Mouse (Mus musculus): ENCODE data around the gene Gsk3a. TPM values are rescaled to one million over a fixed set of nuclear protein-coding genes. Genes with fewer than 3 reads are reported as not detected.
A peak's percentile ranks its signal among the peaks of the same experiment; 100 is the strongest.

Gene Gsk3a
- polyA plus RNA-seq, 1 experiment = 77.3 TPM

- TF ChIP-seq EP300 (IDR thresholded peaks at IDR 0.05; ENCODE audit: insufficient read depth, low read depth, low read length) = 0 out of 2 replicates have a peak, but pooled peaks have one; percentile 25
- TF ChIP-seq POLR2A (IDR thresholded peaks at IDR 0.05; ENCODE audit: insufficient read depth, low read length) = peak; percentile 40
- TF ChIP-seq CTCF (IDR thresholded peaks at IDR 0.05; ENCODE audit: low read depth, low read length) = no peak
- Histone ChIP-seq H3K4me1 (ENCODE audit: control insufficient read depth, insufficient read depth, low read length) (peaks cover 4% of the 10 kb centered on the region), H3K27ac (ENCODE audit: insufficient read depth, low read length) (peak within 1 kb of the TSS; percentile 20; the same call in 1 of the 2 replicates), H3K27me3 (ENCODE audit: control insufficient read depth, insufficient read depth, low read length, poor library complexity, severe bottlenecking) (no peaks in the 10 kb centered on the region), H3K36me3 (ENCODE audit: control insufficient read depth, insufficient read depth, low read length, poor library complexity, severe bottlenecking) (no peaks in the 10 kb centered on the region; the same call in 1 of the 2 replicates), H3K9me3 (replicated peaks; ENCODE audit: control insufficient read depth, insufficient read depth, low read length, poor library complexity, severe bottlenecking) (no peaks in the 10 kb centered on the region), H3K4me3 (ENCODE audit: low read depth, low read length) (peak within 1 kb of the TSS; percentile 84), H3K9ac (ENCODE audit: low read depth, poor library complexity, severe bottlenecking) (peak within 1 kb of the TSS; percentile 59)
Measured at GRCm38 (mm10) chr7:25221102-25221883, 16.4 kb downstream of the Gsk3a start, which contains the start of gene Zfp526. Gene Zfp526, plus strand, starts transcription at chr7:25221425.

DNA sequence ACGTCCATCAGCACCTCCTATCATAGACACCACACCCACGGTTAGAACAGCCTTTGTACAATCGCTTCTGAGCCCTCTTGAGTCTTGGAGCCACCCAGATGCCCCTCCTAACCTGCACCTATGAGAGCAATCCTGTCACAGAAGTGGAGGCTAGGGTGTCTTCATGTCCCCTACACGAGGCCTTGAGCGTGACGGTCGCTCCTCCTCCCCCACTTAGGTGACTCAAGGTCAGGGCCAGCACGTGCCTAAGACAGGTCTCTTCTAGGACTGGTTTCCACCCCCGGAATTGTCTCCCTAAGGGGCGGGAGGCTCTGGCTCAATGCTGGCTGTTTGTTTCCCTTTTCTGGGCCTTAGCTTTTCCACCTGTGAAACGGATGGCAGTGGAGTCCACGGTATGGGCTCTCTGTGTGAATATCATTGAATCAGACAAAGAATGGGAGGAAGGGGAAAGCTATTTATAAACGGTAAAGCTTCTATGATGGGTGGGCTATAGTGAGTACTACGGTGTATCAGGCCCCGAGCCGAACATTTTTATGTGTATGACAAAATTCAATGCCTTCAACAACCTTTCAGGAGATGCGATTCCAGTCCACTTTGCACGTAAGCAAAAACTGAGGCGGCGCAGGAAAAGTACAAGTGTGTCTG lies 17.1 kb downstream of the Gsk3a start, which contains the start of gene Dedd2:
Dedd2 (minus strand) TSS at position 159 of the 645 bp plus-strand sequence.
- H3K27me3 ChIP-seq (ENCODE audit: control insufficient read depth, insufficient read depth, low read length, poor library complexity, severe bottlenecking) = no peaks in the 10 kb centered on the region
- H3K4me3 ChIP-seq (ENCODE audit: low read depth, low read length) = peak within 1 kb of the TSS; percentile 87
- H3K36me3 ChIP-seq (ENCODE audit: control insufficient read depth, insufficient read depth, low read length, poor library complexity, severe bottlenecking) = no peaks in the 10 kb centered on the region; the same call in 1 of the 2 replicates
- H3K9ac ChIP-seq (ENCODE audit: low read depth, poor library complexity, severe bottlenecking) = peak within 1 kb of the TSS; percentile 59
- no peaks in the 10 kb centered on the region for H3K9me3 ChIP-seq (replicated peaks; ENCODE audit: control insufficient read depth, insufficient read depth, low read length, poor library complexity, severe bottlenecking)
- peaks cover 4% of the 10 kb centered on the region for H3K4me1 ChIP-seq (ENCODE audit: control insufficient read depth, insufficient read depth, low read length)
- TF ChIP-seq EP300 (IDR thresholded peaks at IDR 0.05; ENCODE audit: insufficient read depth, low read depth, low read length) (no peak), CTCF (IDR thresholded peaks at IDR 0.05; ENCODE audit: low read depth, low read length) (no peak), POLR2A (IDR thresholded peaks at IDR 0.05; ENCODE audit: insufficient read depth, low read length) (no peak)
- H3K27ac ChIP-seq (ENCODE audit: insufficient read depth, low read length) = peak within 1 kb of the TSS; percentile 55

GRCm38 (mm10) chr7:25219756-25220456 lies 17.7 kb downstream of the Gsk3a start:
- H3K27me3 ChIP-seq (ENCODE audit: control insufficient read depth, insufficient read depth, low read length, poor library complexity, severe bottlenecking) = no peaks in the 10 kb centered on the region

GRCm38 (mm10) chr7:25219416-25219750 lies 18.3 kb downstream of the Gsk3a start:
- Histone ChIP-seq H3K27ac (ENCODE audit: insufficient read depth, low read length) (peak overlapping the region; percentile 3; the same call in 1 of the 2 replicates), H3K9ac (ENCODE audit: low read depth, poor library complexity, severe bottlenecking) (peak overlapping the region; percentile 43), H3K4me1 (ENCODE audit: control insufficient read depth, insufficient read depth, low read length) (peaks cover 6% of the 10 kb centered on the region), H3K4me3 (ENCODE audit: low read depth, low read length) (peak overlapping the region; percentile 87), H3K27me3 (ENCODE audit: control insufficient read depth, insufficient read depth, low read length, poor library complexity, severe bottlenecking) (no peaks in the 10 kb centered on the region), H3K36me3 (ENCODE audit: control insufficient read depth, insufficient read depth, low read length, poor library complexity, severe bottlenecking) (no peaks in the 10 kb centered on the region; the same call in 1 of the 2 replicates), H3K9me3 (replicated peaks; ENCODE audit: control insufficient read depth, insufficient read depth, low read length, poor library complexity, severe bottlenecking) (no peaks in the 10 kb centered on the region)
- TF ChIP-seq POLR2A (IDR thresholded peaks at IDR 0.05; ENCODE audit: insufficient read depth, low read length) (no peak), EP300 (IDR thresholded peaks at IDR 0.05; ENCODE audit: insufficient read depth, low read depth, low read length) (no peak), CTCF (IDR thresholded peaks at IDR 0.05; ENCODE audit: low read depth, low read length) (no peak)

More at GRCm38 (mm10) chr7:25219756-25220456, 17.7 kb downstream of the Gsk3a start:
- Histone ChIP-seq H3K36me3 (ENCODE audit: control insufficient read depth, insufficient read depth, low read length, poor library complexity, severe bottlenecking) (no peaks in the 10 kb centered on the region; the same call in 1 of the 2 replicates), H3K4me1 (ENCODE audit: control insufficient read depth, insufficient read depth, low read length) (peaks cover 6% of the 10 kb centered on the region), H3K27ac (ENCODE audit: insufficient read depth, low read length) (peak overlapping the region; percentile 55), H3K9me3 (replicated peaks; ENCODE audit: control insufficient read depth, insufficient read depth, low read length, poor library complexity, severe bottlenecking) (no peaks in the 10 kb centered on the region), H3K9ac (ENCODE audit: low read depth, poor library complexity, severe bottlenecking) (peak overlapping the region; percentile 59), H3K4me3 (ENCODE audit: low read depth, low read length) (peak overlapping the region; percentile 87)
- TF ChIP-seq POLR2A (IDR thresholded peaks at IDR 0.05; ENCODE audit: insufficient read depth, low read length) (peak; percentile 10), EP300 (IDR thresholded peaks at IDR 0.05; ENCODE audit: insufficient read depth, low read depth, low read length) (no peak)

- Histone ChIP-seq H3K27ac (ENCODE audit: insufficient read depth, low read length) (no peak overlapping the region), H3K9ac (ENCODE audit: low read depth, poor library complexity, severe bottlenecking) (peak overlapping the region; percentile 43), H3K36me3 (ENCODE audit: control insufficient read depth, insufficient read depth, low read length, poor library complexity, severe bottlenecking) (no peaks in the 10 kb centered on the region; the same call in 1 of the 2 replicates), H3K4me1 (ENCODE audit: control insufficient read depth, insufficient read depth, low read length) (peaks cover 6% of the 10 kb centered on the region), H3K27me3 (ENCODE audit: control insufficient read depth, insufficient read depth, low read length, poor library complexity, severe bottlenecking) (no peaks in the 10 kb centered on the region), H3K4me3 (ENCODE audit: low read depth, low read length) (peak overlapping the region; percentile 87), H3K9me3 (replicated peaks; ENCODE audit: control insufficient read depth, insufficient read depth, low read length, poor library complexity, severe bottlenecking) (no peaks in the 10 kb centered on the region)
- TF ChIP-seq POLR2A (IDR thresholded peaks at IDR 0.05; ENCODE audit: insufficient read depth, low read length) = no peak
- TF ChIP-seq CTCF (IDR thresholded peaks at IDR 0.05; ENCODE audit: low read depth, low read length) = no peak
- no peak for TF ChIP-seq EP300 (IDR thresholded peaks at IDR 0.05; ENCODE audit: insufficient read depth, low read depth, low read length)
Measured at GRCm38 (mm10) chr7:25218705-25219415, 18.8 kb downstream of the Gsk3a start.
